Mouse (Mus musculus) kidney, adult 9 months (tissue): ENCODE measurements around the gene Wdr11.

Experiments
- DNase-seq: peaks from one replicate; pipeline ENCODE4 v3.0.0; 2022

The Wdr11 gene

DNA sequence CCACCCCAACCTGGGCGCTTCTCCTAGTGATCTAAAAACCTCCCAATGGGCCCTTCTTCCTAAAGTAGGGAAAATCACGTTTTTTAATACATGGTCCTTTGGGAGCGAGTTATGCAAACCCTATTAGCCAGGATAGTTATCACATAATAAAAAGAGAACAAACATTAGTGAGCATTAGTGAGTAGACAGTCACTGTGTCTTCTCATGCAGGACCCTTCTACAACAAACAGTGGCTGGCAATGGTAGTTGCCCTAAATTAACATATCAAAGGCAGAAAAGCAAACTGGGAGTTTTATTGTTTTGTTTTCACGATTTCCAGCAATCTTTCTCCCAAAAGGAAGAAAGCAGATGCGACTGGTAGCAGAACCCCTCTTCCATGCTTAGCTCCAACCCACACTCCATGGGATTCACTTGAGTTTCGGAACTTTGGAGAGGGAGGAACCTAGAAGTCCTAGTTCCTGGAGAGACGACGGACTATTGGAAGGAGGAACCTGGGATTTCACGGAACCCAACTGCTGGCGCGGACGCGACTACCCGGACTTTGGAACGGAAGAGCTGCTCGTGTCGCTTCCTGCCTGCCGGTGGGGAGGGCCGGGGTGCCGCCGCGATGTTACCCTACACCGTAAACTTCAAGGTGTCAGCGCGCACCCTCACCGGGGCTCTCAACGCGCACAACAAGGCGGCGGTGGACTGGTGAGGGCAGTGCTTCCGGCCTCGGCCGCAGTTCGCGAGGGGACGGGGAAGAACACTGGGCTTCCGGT, at the start of gene Wdr11:
Gene Wdr11, plus strand, starts transcription at position 493 of the 761 bp plus-strand sequence.
- peak; percentile 89 for DNase-seq

DNA sequence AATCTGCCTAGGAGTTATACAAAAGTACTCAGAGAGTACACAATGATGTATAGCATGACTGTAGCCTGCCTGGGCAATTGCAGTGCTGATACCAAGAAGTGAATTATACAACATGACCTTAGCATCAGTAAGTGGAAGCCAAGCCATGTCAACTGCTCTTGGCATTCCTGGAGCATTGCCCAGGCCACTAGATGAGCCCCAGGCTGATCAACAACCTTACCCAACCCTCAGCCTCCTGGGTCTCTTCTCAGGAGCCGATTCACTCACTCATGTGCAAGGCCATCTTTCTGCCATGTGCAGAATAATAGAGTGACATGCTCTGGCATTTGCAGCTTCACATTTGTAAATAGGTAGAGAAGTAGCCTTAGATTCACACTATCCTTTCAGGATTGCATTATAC, 24.1 kb upstream of the Wdr11 start:
- no peak for DNase-seq

DNA sequence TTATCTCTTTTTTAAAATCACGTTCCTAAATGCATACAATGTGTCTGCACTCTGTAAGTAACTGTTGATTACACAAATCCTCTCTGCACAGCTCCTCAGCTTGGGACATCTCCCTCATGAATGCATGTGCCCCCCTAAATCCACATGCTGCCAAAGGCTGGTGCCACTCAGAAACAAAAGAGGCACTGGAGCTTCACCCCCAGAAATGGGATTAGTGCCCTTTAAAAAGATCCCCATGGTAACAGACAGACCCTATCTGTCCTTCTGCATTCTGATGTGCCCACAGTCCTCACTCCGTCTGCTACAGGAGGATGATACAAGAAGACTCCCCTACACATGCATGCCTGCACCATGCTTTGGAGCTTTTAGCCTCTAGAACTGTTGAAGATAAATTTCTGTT, 23.3 kb upstream of the Wdr11 start:
- no peak for DNase-seq

DNA sequence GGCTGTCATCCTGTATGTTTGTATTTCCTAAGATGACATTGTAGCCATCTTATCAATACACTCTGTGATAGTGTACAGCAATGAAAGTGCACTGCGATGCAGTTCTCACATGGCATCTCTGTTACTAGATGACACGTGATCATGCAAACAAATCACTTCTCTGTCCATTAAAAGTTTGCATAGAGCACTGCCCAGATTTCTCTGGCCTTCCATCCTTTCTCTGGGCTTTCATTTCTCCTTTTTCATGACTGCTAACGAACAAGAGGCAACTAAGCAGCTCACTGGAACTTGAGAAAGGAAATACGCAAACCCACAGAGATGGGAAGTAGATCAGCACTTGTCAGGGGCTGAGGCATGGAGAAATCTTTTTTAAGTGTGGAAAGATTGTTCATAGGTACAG, 17.2 kb upstream of the Wdr11 start:
- no peak for DNase-seq

DNA sequence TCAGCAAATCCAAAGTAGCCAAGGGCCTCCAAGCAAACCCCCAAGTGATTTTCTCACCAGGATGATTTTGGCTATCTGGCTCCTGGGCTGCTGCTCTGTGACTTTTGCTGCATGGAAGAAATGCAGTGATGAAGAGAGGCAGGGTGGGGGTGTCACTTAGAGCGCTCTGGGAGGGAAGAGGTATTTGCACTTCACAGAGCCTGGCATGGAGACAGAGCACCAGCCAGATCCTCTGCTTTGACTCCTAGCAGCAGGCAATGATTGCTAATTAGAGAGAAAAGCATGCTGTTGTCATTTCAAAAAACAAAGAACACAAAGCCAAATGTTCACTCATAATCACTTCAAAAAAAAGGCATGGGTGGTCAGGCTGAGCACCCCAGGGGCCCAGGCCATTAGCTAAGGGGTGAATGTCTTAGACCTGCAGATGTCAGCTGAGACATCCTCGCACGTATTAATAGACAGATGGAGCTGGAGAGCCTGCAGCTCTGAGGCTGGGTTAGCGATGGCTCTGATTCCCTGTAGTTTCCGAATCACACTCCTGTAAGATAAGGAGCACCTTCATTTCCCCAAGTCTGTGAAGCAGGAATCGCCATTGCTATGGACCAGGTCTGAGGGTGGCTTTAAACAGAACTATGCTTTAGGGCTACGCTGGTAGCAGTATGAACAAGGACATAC, 16.4 kb upstream of the Wdr11 start:
- no peak for DNase-seq

DNA sequence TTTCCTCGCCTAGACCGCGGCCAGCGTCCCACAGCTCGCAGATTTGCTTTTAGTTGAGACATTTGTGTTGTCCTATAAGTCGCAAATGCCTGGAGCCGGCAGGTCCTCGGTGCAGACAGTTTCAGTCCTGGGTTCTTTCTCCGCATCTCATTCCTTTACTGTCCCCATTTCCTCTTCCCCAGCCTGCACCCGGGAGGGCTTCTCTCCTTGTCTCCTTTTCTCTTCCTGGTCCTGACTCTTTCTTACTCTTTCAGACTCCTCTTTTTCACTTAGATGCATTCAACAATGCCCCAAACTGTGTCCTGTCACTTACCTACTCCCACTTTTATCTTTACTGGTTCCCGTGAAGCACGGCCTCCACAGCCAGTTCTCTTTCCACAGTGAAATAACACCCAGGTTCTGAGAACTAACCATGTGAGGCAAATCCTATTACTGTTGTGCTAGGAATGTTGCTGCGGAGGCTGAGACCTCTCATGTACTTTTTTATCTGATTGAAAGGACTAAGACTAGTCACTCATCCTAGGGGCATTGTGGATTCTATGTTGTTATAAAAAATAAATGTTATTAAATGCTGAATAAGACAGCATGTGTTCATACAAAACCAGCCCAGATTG, 576 bp downstream of the Wdr11 start:
- no peak for DNase-seq

DNA sequence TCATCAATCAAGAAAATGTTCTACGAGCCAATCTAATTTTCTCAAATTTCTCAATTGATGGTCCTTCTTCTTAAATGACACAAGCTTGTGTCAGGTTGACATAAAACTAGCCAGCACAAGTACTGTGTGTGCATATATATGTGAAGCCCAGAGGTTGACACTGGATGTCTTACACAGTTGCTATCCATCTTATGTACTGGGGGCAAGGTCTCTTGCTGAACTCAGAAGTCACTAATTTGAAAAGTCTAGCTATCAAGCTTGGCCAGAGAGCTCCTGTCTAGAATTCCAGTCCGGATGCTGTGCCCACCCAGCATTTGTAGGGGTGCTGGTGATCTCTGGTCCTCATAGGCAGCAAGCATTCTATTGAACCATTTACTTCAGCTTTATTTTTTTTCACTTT, 5.5 kb downstream of the Wdr11 start:
- no peak for DNase-seq

DNA sequence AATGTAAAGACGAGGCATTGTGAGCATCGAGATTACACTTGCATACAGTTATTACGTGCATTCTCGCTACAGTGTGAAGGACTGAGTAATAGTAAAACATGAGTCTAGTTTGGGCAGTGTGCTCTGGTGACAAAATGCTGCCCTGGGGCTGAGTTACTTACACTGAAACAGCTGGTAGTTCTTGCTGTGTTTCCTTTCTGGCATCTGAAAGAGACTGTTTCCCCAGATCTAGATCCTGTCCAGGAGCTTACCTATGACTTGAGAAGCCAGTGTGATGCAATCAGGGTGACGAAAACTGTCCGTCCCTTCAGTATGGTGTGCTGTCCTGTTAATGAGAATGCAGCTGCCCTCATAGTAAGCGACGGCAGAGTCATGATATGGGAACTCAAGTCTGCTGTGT, 14.6 kb downstream of the Wdr11 start:
- no peak for DNase-seq

DNA sequence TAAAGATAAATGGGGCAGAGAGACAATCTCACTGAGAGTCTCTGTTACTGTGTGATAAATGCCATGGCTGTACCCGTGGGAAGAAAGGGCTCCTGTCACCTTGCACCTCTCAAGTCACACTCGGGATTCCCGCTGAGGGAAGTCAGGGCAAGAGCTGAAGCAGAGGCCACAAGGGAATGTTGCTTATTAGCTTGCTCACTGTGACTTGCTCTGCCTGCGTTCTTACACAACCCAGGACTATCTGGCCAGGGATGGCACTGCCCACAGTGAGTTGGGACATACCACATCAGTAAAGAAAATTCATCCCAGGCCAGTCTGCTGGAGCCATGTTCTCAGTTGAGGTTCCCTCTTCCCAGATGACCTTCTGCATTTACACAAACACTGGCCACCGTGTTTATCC, 29.5 kb downstream of the Wdr11 start:
- DNase-seq, result no peak

DNA sequence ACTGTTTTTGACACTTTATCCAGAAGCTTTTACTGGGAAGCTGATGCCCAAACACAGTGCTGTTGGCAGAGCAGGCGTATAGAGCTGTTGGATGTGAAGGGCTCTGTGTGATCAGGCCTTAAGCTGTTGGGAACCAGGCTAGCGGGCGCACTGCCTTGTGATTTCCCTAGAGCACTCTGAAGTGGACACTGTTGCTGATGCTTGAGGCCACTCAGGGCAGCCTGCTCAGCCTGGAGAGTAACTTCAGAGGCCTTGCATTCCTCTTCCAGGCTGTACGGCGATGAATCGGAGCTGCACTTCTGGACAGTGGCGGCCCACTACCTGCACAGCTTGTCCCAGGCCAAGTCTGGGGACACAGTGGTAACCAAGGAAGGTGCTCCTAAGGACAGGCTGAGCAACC, 38.7 kb downstream of the Wdr11 start:
- DNase-seq, result no peak

DNA sequence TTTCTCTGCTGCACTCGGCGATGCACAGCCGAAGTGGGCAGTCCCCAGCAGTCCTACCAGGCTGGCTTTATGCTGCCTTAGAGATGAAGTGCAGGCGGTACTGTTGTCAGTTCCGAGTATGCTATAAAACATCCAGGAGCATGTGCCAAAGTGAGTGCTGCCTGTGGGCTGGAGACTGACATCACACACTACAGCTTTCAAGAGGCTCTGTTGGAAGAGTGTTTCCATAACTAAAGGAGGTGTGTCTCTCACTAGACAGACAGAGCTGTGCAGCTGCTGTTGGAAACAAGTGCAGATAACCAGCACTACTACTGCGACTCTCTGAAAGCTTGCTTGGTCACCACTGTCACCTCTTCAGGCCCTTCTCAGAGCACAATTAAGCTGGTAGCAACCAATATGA, 39.8 kb downstream of the Wdr11 start:
- no peak for DNase-seq

DNA sequence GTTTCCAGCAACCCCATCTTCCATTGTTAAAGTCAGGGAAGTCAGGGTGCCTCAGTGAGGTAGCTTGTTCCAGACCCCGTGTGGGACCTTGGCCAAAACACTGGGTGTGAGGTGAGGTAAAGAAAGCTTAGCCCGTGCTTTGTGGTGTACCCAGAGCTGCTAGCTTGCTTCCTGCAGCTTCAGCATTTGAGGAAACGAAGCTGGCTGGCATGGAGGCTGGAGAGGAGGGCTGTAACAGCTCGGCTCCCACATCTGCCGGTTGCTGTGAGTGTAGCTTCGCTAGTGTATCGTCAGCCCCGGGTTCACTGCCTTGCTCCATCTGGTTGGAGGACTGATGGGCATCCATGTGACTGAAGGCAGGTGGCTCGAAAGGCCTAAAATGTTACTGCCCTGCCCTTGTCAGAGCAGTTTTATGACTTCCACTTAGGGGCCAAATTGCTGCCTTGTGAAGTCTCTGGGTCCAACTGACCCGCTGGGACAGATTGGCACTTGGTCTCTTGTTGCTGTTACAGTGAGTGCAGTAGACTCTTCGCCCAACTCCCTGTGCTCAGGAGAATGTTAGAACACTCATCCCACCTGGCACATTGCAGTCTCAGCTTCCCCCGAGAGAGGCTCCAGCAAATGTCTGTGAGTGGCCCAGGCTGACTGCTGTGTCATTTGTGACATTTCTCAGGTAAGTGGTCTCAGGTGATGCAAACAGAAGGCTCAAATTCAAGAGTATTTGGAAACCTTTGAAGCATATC, 44.4 kb downstream of the Wdr11 start:
- DNase-seq, result no peak

DNA sequence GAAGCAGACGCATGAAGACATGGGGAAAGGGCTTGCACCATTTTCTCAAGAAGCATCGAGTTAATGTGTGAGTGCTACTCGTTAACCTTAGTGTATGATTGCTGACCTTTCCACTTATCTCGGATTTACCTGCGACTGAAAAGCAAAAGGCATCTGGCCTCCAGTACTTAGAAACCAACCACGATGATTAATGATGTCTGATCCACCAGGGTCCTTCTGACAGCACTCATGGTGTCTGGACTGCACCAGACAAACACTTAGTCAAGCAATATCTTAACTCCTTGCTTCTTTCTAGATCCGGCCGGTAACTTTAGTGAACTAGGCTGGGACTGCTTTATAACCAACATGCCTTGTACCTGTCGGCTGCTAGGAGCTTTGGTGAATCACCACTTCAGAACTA, 45.3 kb downstream of the Wdr11 start:
- DNase-seq, result peak; percentile 20

DNA sequence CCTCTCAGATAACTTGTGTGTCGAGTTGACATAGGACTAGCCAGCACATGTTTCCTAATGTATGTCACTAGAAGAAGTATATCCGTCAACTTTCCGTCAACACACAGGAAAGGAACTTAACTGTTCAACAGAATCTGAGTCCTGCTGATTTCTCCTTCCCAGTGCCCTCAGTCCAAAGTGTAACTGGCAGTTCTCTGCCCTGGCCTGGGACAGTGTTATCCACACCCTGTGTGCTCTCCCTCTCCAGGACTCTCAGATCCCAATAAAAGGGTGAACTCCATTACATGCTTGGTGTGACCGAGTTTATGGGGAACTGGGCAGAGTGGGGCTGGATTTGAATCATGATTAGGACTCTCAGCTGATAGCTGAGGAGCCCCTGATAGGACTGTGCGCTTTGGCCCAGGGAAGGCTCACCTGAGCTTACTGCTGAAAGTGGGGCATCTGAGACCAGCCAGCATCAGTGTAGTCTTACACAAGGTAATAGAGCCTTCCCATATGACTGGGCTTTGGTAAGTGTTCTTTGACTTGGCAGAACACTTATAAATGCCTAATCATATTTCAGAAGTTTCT, 46.3 kb downstream of the Wdr11 start:
- peak; percentile 43 for DNase-seq

DNA sequence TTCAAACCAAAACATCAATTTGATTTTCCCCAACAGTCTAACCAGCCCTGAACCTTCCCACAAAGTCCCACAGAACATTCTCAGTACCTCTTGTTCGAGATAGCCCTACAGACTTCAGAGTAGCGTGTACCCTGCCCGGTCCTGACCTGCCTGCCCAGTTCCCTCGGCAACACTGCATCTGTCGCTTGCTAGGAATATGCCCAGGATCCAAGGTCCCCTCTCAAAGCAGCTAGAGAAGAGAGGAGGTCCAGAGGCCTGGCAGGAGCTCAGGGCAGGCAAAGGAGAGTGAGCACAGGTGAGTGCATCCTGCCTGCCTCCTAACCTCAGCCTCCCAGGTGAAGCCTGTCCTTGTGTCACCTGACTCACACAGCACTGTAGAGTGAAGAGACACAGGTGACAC, 47.3 kb downstream of the Wdr11 start:
- DNase-seq, result peak; percentile 48

DNA sequence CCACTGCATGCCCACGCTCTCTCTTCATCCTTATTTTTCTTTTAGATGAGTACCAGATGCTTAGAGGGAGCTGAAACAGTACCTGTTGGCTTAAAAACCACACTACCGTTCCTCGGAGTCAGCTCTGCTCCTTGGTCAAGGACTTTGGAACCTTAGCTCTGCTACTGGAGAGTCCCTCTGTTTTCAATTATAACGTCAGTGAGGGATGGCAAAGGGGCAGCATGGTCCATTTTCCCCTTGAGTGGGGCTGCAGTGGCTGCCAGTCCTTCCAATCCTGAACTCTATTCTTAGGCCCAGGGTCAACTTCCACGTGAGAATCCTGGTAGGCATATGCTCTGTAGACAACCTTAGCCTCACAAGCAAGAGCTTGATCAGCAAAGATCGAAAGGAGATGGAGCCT, 48.2 kb downstream of the Wdr11 start:
- peak; percentile 62 for DNase-seq

DNA sequence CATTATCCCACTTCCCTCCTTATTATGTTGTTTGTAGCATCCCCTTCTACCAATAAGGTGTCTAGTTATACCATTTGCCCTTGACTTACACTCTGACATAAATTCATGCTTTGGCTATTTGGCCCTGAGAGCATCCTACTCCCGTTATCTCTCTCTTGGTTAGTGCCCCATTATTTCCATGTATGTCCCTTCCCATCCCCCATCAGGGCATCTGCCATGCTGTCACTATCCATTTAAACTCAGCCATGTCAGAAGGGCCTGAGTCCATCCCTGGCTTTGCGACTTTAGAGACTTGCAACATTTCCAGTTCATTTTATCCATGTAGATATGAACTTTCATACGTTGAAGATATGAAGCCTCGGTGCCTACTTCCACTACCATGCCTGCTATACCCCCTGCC, 51.6 kb downstream of the Wdr11 start:
- DNase-seq, result no peak

DNA sequence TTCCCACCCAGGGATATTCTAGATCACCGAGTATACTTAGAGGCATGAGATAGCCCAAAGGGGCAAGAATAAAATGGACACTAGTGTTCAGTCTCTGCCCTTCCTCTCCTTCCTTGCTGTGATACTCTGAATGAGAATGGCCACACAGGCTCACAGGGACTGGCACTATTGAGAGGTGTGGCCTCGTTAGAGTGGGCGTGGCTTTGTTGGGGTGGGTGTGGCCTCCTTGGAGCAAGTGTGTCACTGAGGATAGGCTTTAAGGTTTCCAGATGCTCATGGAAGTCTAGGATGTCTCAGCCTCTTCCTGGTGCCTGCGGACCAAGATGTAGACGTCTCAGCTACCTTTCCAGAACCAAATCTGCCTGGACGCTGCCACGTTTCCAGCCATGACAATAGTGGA, 56.1 kb downstream of the Wdr11 start:
- DNase-seq, result no peak

DNA sequence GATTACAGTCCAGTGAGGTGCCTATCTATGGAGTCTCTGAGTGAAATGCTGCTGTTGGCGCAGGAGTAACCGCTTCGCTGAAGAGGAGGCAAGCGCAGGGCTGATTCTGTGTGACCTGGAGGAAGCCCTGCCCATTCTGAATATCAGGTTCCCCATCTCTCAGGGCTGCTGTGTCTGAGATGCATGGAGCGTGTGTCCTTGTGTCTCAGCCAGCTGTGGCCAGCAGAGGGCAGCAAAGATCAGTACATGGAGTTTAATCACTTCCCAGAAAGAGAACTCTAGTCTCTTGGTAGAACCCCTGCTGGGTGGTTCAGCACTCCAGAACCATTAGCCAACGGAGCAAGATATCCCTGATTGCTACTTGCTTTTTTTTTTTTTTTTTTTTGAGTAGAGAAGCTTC, 57.3 kb downstream of the Wdr11 start:
- DNase-seq, result peak; percentile 85

DNA sequence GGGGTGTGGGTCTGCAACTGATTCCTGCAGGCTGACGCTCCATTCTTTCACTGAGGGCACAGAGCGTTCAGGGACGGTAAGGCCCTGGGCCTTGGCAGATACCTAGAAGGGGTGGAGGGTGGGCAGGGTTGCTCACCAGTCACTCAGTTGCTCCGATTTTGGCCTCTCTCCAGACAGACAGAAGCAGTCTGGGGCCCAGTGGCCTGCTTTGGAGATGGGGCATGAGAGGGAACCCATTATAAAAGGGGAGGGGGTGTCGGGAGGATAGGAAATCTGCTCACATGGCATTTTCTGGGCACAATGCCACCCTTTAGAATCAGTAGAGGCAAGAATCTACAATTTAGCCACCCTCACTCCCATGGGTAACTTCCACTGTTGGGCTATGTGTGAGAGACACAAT, 59.1 kb downstream of the Wdr11 start:
- DNase-seq, result no peak

DNA sequence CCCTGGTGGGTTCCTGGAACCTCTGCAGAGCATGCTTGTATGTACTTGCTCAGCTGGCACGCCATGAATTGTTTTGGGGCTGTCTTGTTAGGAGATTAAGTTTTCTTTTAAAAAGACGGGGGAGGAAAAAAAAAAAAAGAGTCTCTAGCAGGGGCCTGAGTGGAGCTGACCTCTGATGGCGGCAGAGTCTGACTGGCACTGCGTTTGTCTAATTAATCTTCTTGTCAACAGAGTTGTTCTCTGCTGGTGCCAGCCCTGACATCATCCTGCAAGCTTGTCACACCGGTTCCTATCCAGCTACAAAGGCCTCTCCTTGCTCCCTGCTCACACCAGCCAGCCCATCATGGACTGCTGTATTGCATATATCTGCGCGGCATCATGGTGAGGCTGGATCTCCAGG, 60.1 kb downstream of the Wdr11 start:
- no peak for DNase-seq

DNA sequence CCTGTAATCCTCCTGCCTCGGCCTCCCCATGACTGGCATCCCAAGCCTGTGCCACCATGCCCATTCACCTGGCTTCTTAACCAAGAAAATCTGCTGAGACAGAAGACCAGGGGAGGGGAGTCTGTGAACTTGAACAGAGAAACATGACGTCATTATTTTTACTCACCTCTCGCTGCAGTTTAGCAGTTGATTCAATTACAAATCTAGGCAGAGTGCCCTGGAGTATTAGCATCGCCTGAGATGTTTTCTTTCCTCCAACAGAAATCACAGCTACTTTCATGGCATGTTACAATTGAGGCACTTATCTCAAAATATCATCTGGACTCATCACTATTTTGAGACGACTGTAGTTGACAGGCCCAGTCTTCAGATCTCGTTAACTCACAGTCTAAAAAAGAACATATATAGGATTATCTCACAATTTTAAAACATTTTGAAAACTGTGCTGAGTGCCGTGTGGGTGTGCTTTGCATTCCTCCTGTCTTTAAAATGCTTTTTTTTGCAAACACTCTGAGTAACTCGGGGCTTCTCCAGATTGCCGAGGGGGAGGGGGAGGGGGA, 61.3 kb downstream of the Wdr11 start:
- no peak for DNase-seq

DNA sequence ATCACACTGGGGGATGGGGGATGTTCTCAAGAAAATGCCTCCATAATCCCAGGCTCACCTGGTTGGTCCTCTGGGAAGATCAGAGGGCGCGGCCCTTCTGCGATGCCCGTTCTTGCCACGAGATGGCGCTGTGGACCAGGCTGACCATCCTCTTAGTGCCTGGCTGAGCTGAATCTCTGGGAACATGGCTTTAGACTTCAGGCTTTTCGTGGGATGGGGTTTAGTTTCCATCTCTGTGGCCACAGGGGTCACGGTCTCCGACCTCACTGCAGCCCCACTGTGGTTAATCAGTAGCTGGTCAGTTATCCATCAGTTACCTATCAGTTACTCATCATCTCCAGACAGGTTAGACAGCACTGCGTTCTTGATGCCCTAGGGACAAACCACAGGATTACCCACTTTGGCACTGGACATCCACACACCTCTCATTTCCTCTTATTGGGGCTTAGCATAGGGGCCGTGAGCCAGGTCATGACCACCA, 62.2 kb downstream of the Wdr11 start:
- DNase-seq, result peak; percentile 81
